Mouse (Mus musculus) heart, adult 2 months (tissue): ENCODE measurements around the gene Bves. TPM values are rescaled to one million over a fixed set of nuclear protein-coding genes. Genes with fewer than 3 reads are reported as not detected.
A peak's percentile ranks its signal among the peaks of the same experiment; 100 is the strongest.
"Not testable (repeated sequence)": the region's sequence is repeated elsewhere in the genome, so short reads cannot be mapped to it uniquely, and the experiment has no call there.

Source experiments
- DNase-seq, 2 experiments: peaks; one replicate each; pipeline ENCODE4 v3.0.0; 2021
- H3K27ac ChIP-seq: fragments of 200-600 bp; 2 replicates; pipeline ENCODE4 v1.8.1; 2022
- H3K27me3 ChIP-seq: fragments of 200-500 bp; 2 replicates; pipeline ENCODE4 v1.6.1; 2012; ENCODE audit warnings: mild to moderate bottlenecking, low read length, inconsistent platforms, mixed read lengths; ENCODE audit not compliant: control insufficient read depth, insufficient read depth
- H3K36me3 ChIP-seq: fragments of 200-500 bp; 2 replicates; pipeline ENCODE4 v1.6.1; 2012; ENCODE audit warnings: low read length, inconsistent platforms; ENCODE audit not compliant: control insufficient read depth, insufficient read depth
- H3K4me1 ChIP-seq: fragments of 200-500 bp; 2 replicates; pipeline ENCODE4 v1.6.1; 2011; ENCODE audit warnings: low read length; ENCODE audit not compliant: control insufficient read depth, insufficient read depth
- H3K4me3 ChIP-seq: fragments of 200-600 bp; 2 replicates; pipeline ENCODE4 v1.8.1; 2022
- H3K79me2 ChIP-seq: fragments of 200-500 bp; replicated peaks from 2 replicates; pipeline ENCODE4 v1.6.1; 2012; ENCODE audit warnings: mild to moderate bottlenecking, inconsistent platforms, low read length, moderate library complexity, mixed read lengths; ENCODE audit not compliant: control insufficient read depth, insufficient read depth
- H3K9ac ChIP-seq: fragments of 200-500 bp; 2 replicates; pipeline ENCODE4 v1.6.1; 2012; ENCODE audit warnings: low read depth, mild to moderate bottlenecking, control low read depth, inconsistent platforms, low read length, mixed read lengths
- CTCF ChIP-seq: fragments of 200-600 bp; IDR thresholded peaks from 2 replicates; pipeline ENCODE4 v1.8.1; 2022; ENCODE audit warnings: antibody characterized with exemption, mild to moderate bottlenecking, moderate library complexity
- EP300 ChIP-seq: fragments of 200-500 bp; IDR thresholded peaks from 2 replicates; pipeline ENCODE4 v1.6.1; 2011; ENCODE audit warnings: low read depth, low read length, control low read depth; ENCODE audit not compliant: insufficient read depth
- POLR2A ChIP-seq: fragments of 200-500 bp; IDR thresholded peaks from 2 replicates; pipeline ENCODE4 v1.6.1; 2011; ENCODE audit warnings: mild to moderate bottlenecking, low read depth, low read length, control low read depth; ENCODE audit not compliant: insufficient read depth
- WGBS: fragments of 180-500 bp; shearing (Covaris S2); methylation state at CpG from one replicate; pipeline ENCODE4 v1.1.7; 2018; 5-methylcytosine and 5-hydroxymethylcytosine counted together
- intact Hi-C: fragments of 180-260 bp; cut with DNase I; formaldehyde crosslinking; loops from one replicate; pipeline ENCODE4 v1.15.1; 2025
- polyA plus RNA-seq: library from polyadenylated mRNA; depleted of rRNA; stranded (reverse); fragments of >200 nt; gene quantifications from 2 replicates; pipeline ENCODE4 v1.2.3, GENCODE M21; 2012
- total RNA-seq, 2 experiments: library from RNA; stranded (reverse); gene quantifications; 2 replicates each; pipeline ENCODE4 v1.2.3; 2021

Bves gene
- total and polyA plus RNA-seq, 3 experiments, result 25.0 to 34.8 (median 31.1) TPM

DNA sequence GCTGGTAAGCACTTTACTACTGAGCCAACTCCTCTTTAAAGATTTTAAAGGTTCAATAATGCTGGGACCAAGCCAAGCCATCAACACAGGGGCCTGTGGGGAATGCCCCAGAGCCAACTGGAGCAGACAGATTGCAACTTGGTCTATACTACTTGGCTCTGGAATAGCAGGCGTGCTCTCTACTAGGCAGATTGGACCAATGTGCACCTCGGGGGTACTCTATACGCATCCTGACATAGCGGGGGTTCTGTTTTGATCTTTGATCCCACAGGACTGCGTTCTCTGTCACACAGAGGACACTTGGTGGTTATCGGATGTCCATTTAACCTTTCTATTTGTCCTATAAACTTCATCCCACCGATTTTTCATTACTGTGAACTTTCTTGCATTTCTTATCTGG lies 647 bp upstream of the Bves start:
- H3K27me3 ChIP-seq, result no peaks in the 10 kb centered on the region
- no peaks in the 10 kb centered on the region for H3K79me2 ChIP-seq
- WGBS, result 38% methylated on average over 7 of the region's 7 CpGs
- no peak overlapping the region; the same call in 1 of the 2 replicates for H3K27ac ChIP-seq
- no peak overlapping the region for H3K9ac ChIP-seq
- no peak for DNase-seq
- no peaks in the 10 kb centered on the region for H3K36me3 ChIP-seq
- no peak overlapping the region; the same call in 1 of the 2 replicates for H3K4me3 ChIP-seq
- intact Hi-C loops, result loop anchor here (5.0 kb wide), 1 partner anchor 103 kb away; no protein-coding TSS in a partner anchor
- no peak for TF ChIP-seq EP300
- TF ChIP-seq CTCF, result no peak
- TF ChIP-seq POLR2A, result no peak
- H3K4me1 ChIP-seq, result no peaks in the 10 kb centered on the region

DNA sequence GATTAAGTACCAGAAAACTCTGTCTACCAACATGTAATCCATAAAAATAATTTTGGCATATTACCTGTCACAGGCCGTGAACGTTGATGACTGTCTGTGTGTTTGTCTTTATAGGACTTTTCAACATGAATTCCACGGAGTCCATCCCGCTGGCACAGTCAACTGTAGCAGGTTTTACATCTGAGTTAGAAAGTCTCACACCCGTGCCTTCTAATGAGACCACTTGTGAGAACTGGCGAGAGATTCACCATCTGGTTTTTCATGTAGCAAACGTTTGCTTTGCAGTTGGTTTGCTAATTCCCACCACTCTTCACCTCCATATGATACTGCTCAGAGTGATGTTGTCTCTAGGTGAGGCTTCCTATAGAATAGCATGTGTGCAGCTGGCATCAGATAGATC lies 3.5 kb downstream of the Bves start:
- no peaks in the 10 kb centered on the region for H3K36me3 ChIP-seq
- no peak for DNase-seq
- H3K79me2 ChIP-seq, result no peaks in the 10 kb centered on the region
- 64% methylated on average over 7 of the region's 7 CpGs for WGBS
- H3K27me3 ChIP-seq, result no peaks in the 10 kb centered on the region
- intact Hi-C loops, result no loop called here
- H3K27ac ChIP-seq, result no peak overlapping the region
- no peak for TF ChIP-seq CTCF
- TF ChIP-seq POLR2A, result no peak
- TF ChIP-seq EP300, result no peak
- H3K4me3 ChIP-seq, result no peak overlapping the region
- H3K4me1 ChIP-seq, result no peaks in the 10 kb centered on the region
- H3K9ac ChIP-seq, result no peak overlapping the region

DNA sequence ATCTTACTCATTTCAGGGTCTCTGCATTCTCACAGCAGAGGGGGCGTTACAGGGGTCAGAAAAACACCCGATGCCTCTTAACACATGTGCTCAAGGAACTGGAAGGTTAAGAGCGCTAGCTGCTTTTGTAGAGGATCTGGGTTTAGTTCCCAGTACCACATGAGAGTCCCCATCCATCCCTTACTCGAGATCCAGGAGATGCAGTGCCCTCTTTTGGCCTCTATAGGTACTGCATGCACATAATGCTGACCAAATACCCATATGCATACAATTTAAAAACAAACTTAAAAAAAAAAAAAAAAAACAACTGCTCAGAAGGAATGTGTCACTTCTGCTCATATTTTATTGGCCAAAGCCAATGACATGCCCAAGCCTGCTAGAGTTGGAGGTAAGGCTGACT lies 8.8 kb downstream of the Bves start:
- 84% methylated on average over 4 of the region's 4 CpGs for WGBS
- Histone ChIP-seq H3K27ac (no peak overlapping the region), H3K36me3 (no peaks in the 10 kb centered on the region), H3K9ac (no peak overlapping the region), H3K4me3 (no peak overlapping the region), H3K27me3 (no peaks in the 10 kb centered on the region), H3K79me2 (no peaks in the 10 kb centered on the region), H3K4me1 (no peaks in the 10 kb centered on the region)
- TF ChIP-seq POLR2A, result no peak
- peak; percentile 45 for TF ChIP-seq CTCF
- no peak for TF ChIP-seq EP300
- intact Hi-C loops, result no loop called here
- no peak for DNase-seq

DNA sequence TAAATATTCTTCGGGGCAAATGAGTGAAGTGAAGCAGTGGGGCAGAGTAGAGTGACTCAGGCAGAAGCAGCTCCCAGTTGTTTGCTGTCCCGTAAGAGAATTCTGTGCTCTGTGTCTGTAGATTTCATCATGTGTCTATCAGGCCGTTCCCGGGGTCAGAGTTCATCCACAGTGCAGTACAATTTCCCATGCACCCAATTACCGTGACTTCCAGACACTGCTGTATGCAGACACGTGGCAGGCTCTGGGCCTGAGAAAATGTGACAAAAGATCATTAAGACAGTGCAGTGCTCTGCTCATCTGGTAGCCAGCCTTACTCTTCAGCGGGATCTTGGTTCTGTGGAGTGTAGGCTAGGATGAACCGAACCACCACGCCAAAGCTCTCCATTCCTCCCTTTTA lies 9.6 kb downstream of the Bves start:
- Histone ChIP-seq H3K36me3 (no peaks in the 10 kb centered on the region), H3K9ac (no peak overlapping the region), H3K27ac (no peak overlapping the region), H3K79me2 (no peaks in the 10 kb centered on the region), H3K4me3 (no peak overlapping the region), H3K27me3 (no peaks in the 10 kb centered on the region), H3K4me1 (no peaks in the 10 kb centered on the region)
- TF ChIP-seq POLR2A, result no peak
- TF ChIP-seq CTCF, result no peak
- no peak for TF ChIP-seq EP300
- DNase-seq, result no peak
- WGBS, result 81% methylated on average over 9 of the region's 9 CpGs
- intact Hi-C loops, result no loop called here

DNA sequence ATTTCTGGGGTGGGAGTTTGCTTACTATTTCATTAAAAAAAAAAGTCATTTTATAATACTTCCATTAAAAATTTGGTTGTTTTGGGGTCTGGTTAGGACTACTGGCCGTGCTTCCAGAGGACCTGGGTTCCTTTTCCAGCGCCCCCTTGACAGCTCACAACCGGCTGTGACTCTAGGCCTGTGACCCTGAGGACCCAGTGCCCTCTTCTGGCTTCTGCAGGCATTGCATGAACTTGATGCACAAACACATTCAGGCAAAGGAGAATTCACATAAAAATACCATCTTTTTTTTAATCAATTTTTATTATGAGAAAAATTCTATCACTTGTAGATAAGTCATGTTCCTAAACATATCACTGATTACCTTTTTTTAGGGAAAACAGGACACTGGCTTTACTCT lies 12.6 kb downstream of the Bves start:
- DNase-seq, H3K4me1 ChIP-seq, H3K79me2 ChIP-seq, intact Hi-C loops, H3K36me3 ChIP-seq, H3K4me3 ChIP-seq, H3K27me3 ChIP-seq, H3K9ac ChIP-seq, H3K27ac ChIP-seq: not testable (repeated sequence)
- peak; percentile 54 for TF ChIP-seq CTCF
- WGBS, result 79% methylated on average over 3 of the region's 3 CpGs

DNA sequence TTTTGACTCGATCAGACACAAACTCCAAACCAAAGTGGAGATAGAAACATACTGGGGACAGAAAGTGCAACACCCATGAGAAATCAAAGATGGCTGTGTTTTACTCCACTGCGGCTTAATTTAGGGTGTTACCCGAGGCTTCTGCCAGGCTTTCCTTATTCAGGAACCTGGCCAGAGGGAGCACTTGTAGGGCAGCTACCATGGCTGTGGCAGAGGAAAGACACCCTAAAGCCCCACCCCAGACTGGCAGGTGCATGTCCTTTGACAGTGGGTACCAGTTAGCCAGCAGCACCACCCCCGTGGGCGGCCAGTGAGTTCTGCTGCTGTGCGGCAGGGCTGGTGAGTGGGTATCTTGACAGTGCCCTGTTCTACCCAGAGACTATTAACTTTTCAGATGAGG lies 20.5 kb downstream of the Bves start:
- intact Hi-C loops, result loop anchor here (5.0 kb wide), 1 partner anchor 239 kb away; no protein-coding TSS in a partner anchor
- H3K27ac ChIP-seq, result no peak overlapping the region; the same call in 1 of the 2 replicates

More for the DNA sequence above, 20.5 kb downstream of the Bves start:
- no peaks in the 10 kb centered on the region for H3K36me3 ChIP-seq
- TF ChIP-seq EP300, result no peak
- H3K9ac ChIP-seq, result no peak overlapping the region
- no peak overlapping the region for H3K4me3 ChIP-seq
- no peaks in the 10 kb centered on the region for H3K79me2 ChIP-seq
- 76% methylated on average over 6 of the region's 6 CpGs for WGBS
- no peaks in the 10 kb centered on the region for H3K4me1 ChIP-seq
- no peaks in the 10 kb centered on the region for H3K27me3 ChIP-seq
- no peak for DNase-seq
